Mouse (Mus musculus) embryo, embryonic 11.5 days (tissue): ENCODE data around the gene Tmem117.

Source experiments
- DNase-seq: peaks from one replicate; pipeline ENCODE4 v3.0.0-alpha.2; 2012; ENCODE audit warnings: low read depth, low spot score

The Tmem117 gene

GRCm38 (mm10) chr15:94648430-94648829 is 19.4 kb downstream of the Tmem117 start:
- no peak for DNase-seq

GRCm38 (mm10) chr15:94649071-94649765 is 20.2 kb downstream of the Tmem117 start:
- no peak for DNase-seq

GRCm38 (mm10) chr15:94649766-94650120 is 20.7 kb downstream of the Tmem117 start:
- no peak for DNase-seq

GRCm38 (mm10) chr15:94651350-94651749 is 22.3 kb downstream of the Tmem117 start:
- DNase-seq: no peak

GRCm38 (mm10) chr15:94651969-94652842 is 23.2 kb downstream of the Tmem117 start:
- no peak for DNase-seq

- DNase-seq: no peak
These were observed 23.8 kb downstream of the Tmem117 start for GRCm38 (mm10) chr15:94652843-94653206.

- DNase-seq: no peak
These were observed 26.8 kb downstream of the Tmem117 start for GRCm38 (mm10) chr15:94655811-94656323.

GRCm38 (mm10) chr15:94657882-94658281 is 28.9 kb downstream of the Tmem117 start:
- no peak for DNase-seq

- DNase-seq: no peak
These were observed 29.5 kb downstream of the Tmem117 start for GRCm38 (mm10) chr15:94658392-94659111.

- DNase-seq: no peak
These were observed 30.0 kb downstream of the Tmem117 start for GRCm38 (mm10) chr15:94659112-94659437.

GRCm38 (mm10) chr15:94660913-94661312 is 31.9 kb downstream of the Tmem117 start:
- DNase-seq: no peak

- DNase-seq: peak; percentile 54
These were observed 32.4 kb downstream of the Tmem117 start for GRCm38 (mm10) chr15:94661398-94661797.

- DNase-seq: no peak
These were observed 35.6 kb downstream of the Tmem117 start for GRCm38 (mm10) chr15:94664612-94665011.

GRCm38 (mm10) chr15:94681135-94681534 is 52.1 kb downstream of the Tmem117 start:
- no peak for DNase-seq

GRCm38 (mm10) chr15:94684269-94684668 is 55.2 kb downstream of the Tmem117 start:
- no peak for DNase-seq

GRCm38 (mm10) chr15:94687176-94687575 is 58.1 kb downstream of the Tmem117 start:
- no peak for DNase-seq

GRCm38 (mm10) chr15:94687629-94688028 is 58.6 kb downstream of the Tmem117 start:
- DNase-seq: no peak

GRCm38 (mm10) chr15:94689195-94689883 is 60.3 kb downstream of the Tmem117 start:
- no peak for DNase-seq

GRCm38 (mm10) chr15:94689884-94690231 is 60.8 kb downstream of the Tmem117 start:
- DNase-seq: no peak

- peak; percentile 46 for DNase-seq
These were observed 93.7 kb downstream of the Tmem117 start for GRCm38 (mm10) chr15:94722759-94723158.

- DNase-seq: no peak
These were observed 103.1 kb downstream of the Tmem117 start for GRCm38 (mm10) chr15:94732104-94732503.

- peak; percentile 63 for DNase-seq
These were observed 140.2 kb downstream of the Tmem117 start for GRCm38 (mm10) chr15:94769227-94769626.
